Mouse (Mus musculus): ENCODE data around the gene Prkn.

DNA sequence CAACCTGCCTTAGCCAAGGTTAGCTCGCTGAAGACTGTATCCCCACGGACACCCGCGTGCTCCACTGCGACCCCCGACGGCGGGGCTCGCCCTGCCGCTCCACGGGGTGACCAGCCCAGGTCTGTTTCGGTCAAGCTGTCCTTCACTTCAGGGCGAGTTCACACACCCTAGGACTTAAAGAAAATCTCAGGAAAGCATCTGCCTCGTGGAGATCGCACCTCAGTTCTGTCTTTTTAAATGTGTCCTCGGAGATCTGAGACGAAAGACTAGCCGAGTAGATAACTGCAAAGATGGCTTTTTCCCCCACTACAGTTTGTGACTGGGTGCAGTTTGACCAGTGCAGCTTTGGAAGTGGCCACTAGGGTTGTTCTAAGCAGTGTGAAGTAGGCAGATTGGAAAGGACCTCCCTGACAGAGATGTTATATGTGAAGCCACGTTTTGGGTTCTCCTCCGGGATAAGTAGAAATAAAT lies 582 bp downstream of the Prkn start:
- TF ChIP-seq ZC3H11A (IDR thresholded peaks at IDR 0.05; ENCODE audit: borderline replicate concordance, low read depth, low read length) (0 out of 2 replicates have a peak, but pooled peaks have one; percentile 37), HCFC1 (IDR thresholded peaks at IDR 0.05; ENCODE audit: borderline replicate concordance, insufficient read depth, low read length) (no peak)
